ENCODE assay signal across 7 mouse cellular contexts in the genomic region with DNA sequence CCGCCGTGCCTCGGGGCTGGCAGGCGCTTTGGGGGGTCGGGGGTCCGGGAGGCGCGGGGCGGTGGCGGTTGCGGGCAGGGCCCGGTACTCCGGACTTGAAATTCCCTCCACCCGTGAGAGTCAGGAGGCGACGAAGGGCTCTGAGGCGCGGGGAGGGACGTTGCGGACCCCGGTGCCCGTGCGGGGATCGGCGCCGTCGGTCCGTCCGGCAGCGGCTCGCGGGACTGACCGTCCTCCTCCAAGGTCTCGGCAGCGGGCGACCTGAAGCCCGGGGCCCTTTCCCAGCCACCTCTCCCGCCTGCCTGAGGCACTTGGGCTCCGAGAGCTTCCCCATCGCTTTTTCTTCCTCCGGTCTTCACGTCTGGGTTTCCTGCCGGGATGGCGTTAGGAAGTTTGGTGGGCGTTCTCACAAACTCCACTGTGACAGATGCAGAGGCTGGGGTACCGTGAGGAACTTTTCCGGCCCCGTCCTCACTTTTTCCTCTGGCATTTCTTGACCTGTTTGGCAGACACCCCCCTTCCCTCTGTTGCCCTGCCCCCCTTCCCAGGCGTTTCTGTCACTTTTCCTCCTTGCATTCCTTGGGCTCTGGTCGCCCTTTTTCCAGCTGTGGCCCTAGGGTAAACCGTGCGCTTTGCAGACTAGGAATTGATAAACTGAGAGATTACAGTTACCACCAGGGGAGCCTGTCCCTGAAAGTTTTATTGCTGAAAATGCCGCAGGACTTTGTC. TPM values are rescaled to one million over a fixed set of nuclear protein-coding genes. Genes with fewer than 3 reads are reported as not detected.
DNase-seq lines count a peak whose midpoint lies in the region; ATAC-seq and TF ChIP-seq lines count a peak whose summit lies in the region.

No protein-coding gene starts in this region.

- TF ChIP-seq EP300 in lung, postnatal 0 days (IDR thresholded peaks at IDR 0.05), result no peak; the same call in 1 of the 2 replicates

- H3K27me3 ChIP-seq in heart, embryonic 10.5 days (ENCODE audit: insufficient read depth, poor library complexity, severe bottlenecking), result no peaks in the 10 kb centered on the region
- no peaks in the 10 kb centered on the region for H3K27me3 ChIP-seq in lung, postnatal 0 days (replicated peaks; ENCODE audit: insufficient read depth, low read length)
- H3K27me3 ChIP-seq in small intestine, adult 2 months (ENCODE audit: control insufficient read depth, insufficient read depth, low read length), result 0 out of 2 replicates have a peak, but pooled peaks cover 4% of the 10 kb centered on the region

- H3K9ac ChIP-seq in lung, postnatal 0 days (replicated peaks; ENCODE audit: low read depth), result peak overlapping the region; percentile 91

- H3K4me3 ChIP-seq in heart, embryonic 10.5 days, result peak overlapping the region; percentile 95
- peak overlapping the region; percentile 89 for H3K4me3 ChIP-seq in lung, postnatal 0 days (ENCODE audit: low read depth, low read length)
- H3K4me3 ChIP-seq in small intestine, adult 2 months (ENCODE audit: low read depth, low read length), result peak overlapping the region; percentile 76

- no peaks in the 10 kb centered on the region for H3K4me1 ChIP-seq in heart, embryonic 10.5 days
- H3K4me1 ChIP-seq in lung, postnatal 0 days (ENCODE audit: insufficient read depth, low read depth, low read length), result no peaks in the 10 kb centered on the region
- H3K4me1 ChIP-seq in small intestine, adult 2 months (ENCODE audit: control insufficient read depth, insufficient read depth, insufficient read length, low read length), result no peaks in the 10 kb centered on the region; the same call in none of the 2 replicates

- peak; percentile 49 for TF ChIP-seq CTCF in lung, postnatal 0 days (IDR thresholded peaks at IDR 0.05)
- TF ChIP-seq CTCF in small intestine, adult 2 months (IDR thresholded peaks at IDR 0.05; ENCODE audit: extremely low read depth, insufficient read length, insufficient replicate concordance, low read depth, low read length), result peak; percentile 24; the same call in 1 of the 2 replicates

- H3K27ac ChIP-seq in heart, embryonic 10.5 days, result peak overlapping the region; percentile 96
- H3K27ac ChIP-seq in lung, postnatal 0 days (ENCODE audit: low read length), result peak overlapping the region; percentile 97
- no peak overlapping the region; the same call in 1 of the 2 replicates for H3K27ac ChIP-seq in small intestine, adult 2 months (ENCODE audit: insufficient read depth, low read depth, low read length)

- H3K36me3 ChIP-seq in heart, embryonic 10.5 days, result peaks cover 8% of the 10 kb centered on the region
- no peaks in the 10 kb centered on the region for H3K36me3 ChIP-seq in lung, postnatal 0 days (ENCODE audit: insufficient read depth, low read length)
- H3K36me3 ChIP-seq in small intestine, adult 2 months (ENCODE audit: control insufficient read depth, insufficient read depth, low read length), result no peaks in the 10 kb centered on the region

- ATAC-seq in lung, postnatal 0 days, result peak; percentile 41
- no peak for ATAC-seq in activated CD4-positive, CD25-positive, alpha-beta regulatory T cell, adult 4 months

- H3K4me2 ChIP-seq in lung, postnatal 0 days (replicated peaks; ENCODE audit: low read depth, low read length), result peak overlapping the region; percentile 65

- under 1% methylated on average over 53 of the region's 53 CpGs for WGBS in heart, embryonic 10.5 days
- 1% methylated on average over 35 of the region's 53 CpGs for WGBS in lung, postnatal 0 days
- 1% methylated on average over 52 of the region's 53 CpGs for WGBS in small intestine, adult 2 months

- no peak for TF ChIP-seq POLR2A in small intestine, adult 2 months (IDR thresholded peaks at IDR 0.05; ENCODE audit: low read depth, low read length)

- H3K9me3 ChIP-seq in heart, embryonic 10.5 days, result no peaks in the 10 kb centered on the region
- H3K9me3 ChIP-seq in lung, postnatal 0 days (ENCODE audit: low read length), result no peaks in the 10 kb centered on the region

- peak; percentile 38 to 48 for DNase-seq in adrenal gland, adult 18-20 months (ENCODE audit: low spot score in 2 of 2)
- DNase-seq in embryo, embryonic 11 days, result peak; percentile 52
- peak; percentile 78 for DNase-seq in heart, embryonic 10.5 days (ENCODE audit: low spot score)
- DNase-seq in kidney, adult 9 months, result peak; percentile 54
- peak; percentile 63 for DNase-seq in lung, postnatal 0 days (ENCODE audit: low spot score)

RNA-seq across cellular contexts. Expression of a gene that starts 1.3 kb away (rescaled TPM):
- 10 to 100 TPM; 48.6 to 58.7 TPM for total RNA-seq in adrenal gland, adult 18-20 months (2021)
- polyA plus RNA-seq in heart, embryonic 10.5 days (2016; fragmentation: Nextera tagmentation; extraction: Ambion mirVana), result 68.3 and 92.7 TPM in 2 replicates
- 56.8 and 67.2 TPM in 2 replicates for polyA plus RNA-seq in lung, postnatal 0 days (2015; fragmentation: Nextera tagmentation; extraction: Ambion mirVana)
- polyA plus RNA-seq in small intestine, adult 2 months (2012; rRNA removed), result 3.3 TPM in 2 replicates
- polyA plus RNA-seq in activated CD4-positive, CD25-positive, alpha-beta regulatory T cell, adult 4 months (2017; shearing (Covaris generic)), result under 1 TPM; 0.28 to 0.69 TPM

Comparison
In these comparisons a context has a peak if more than half of its experiments do, and no peak if none do; other contexts are left out.
1. RNA of a gene that starts 1.3 kb away (polyA plus RNA-seq): 68.3 to 92.7 TPM in heart, embryonic 10.5 days and 56.8 to 67.2 TPM in lung, postnatal 0 days; 3.3 TPM in small intestine, adult 2 months and 0.28 to 0.69 TPM in activated CD4-positive, CD25-positive, alpha-beta regulatory T cell, adult 4 months; every median in the first group is over 10 times any median in the second.
2. Peak in every context shown above with its lines, with median percentiles within 50 percentile points of each other: DNase-seq and H3K4me3 ChIP-seq.